Mouse (Mus musculus) liver, embryonic 14.5 days (tissue): ENCODE data around the gene Ugt1a6b.

Experiments used
- CTCF ChIP-seq: IDR thresholded peaks from 2 replicates; pipeline ENCODE4 v1.5.1; 2016; ENCODE audit warnings: antibody characterized with exemption, low read depth, control low read depth
- EP300 ChIP-seq: IDR thresholded peaks from 2 replicates; pipeline ENCODE4 v1.6.1; 2016; ENCODE audit warnings: antibody characterized with exemption, low read depth

DNA sequence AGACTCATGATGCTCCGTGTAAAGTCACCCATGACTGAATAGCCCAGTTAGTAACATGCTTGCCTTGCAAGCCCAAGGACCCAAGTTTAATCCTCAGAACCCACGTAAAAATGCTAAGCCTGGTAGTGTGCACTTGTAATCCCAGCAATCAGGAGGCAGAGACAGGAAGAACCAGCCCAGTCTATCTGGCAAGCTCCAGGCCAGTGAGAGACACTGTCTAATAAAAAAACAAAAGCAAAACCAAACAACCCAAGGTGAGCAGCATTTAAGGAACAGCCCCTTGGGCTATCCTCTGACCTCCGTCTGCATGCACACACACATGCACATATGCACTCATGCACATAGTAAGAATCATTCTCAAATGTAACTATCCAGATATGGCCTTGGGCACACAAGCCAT lies 126.5 kb downstream of the Ugt1a6b start:
- TF ChIP-seq CTCF (no peak), EP300 (no peak)
